Mouse (Mus musculus): Measurements from ENCODE around the gene Abcc1. TPM values are rescaled to one million over a fixed set of nuclear protein-coding genes. Genes with fewer than 3 reads are reported as not detected.

Gene Abcc1
- polyA plus RNA-seq, 1 experiment, result 32.8 TPM

GRCm38 (mm10) chr16:14352663-14353062 is 8.7 kb upstream of the Abcc1 start:
- DNase-seq, result no peak
- TF ChIP-seq POLR2A (IDR thresholded peaks at IDR 0.05; ENCODE audit: borderline replicate concordance, extremely low read depth, low read depth, low read length) (no peak), CTCF (IDR thresholded peaks at IDR 0.05; ENCODE audit: insufficient read depth, low read length) (no peak)
- Histone ChIP-seq H3K4me3 (replicated peaks; ENCODE audit: extremely low read depth, low read depth, low read length) (no peak overlapping the region), H3K4me1 (ENCODE audit: control insufficient read depth, insufficient read depth, low read length) (no peaks in the 10 kb centered on the region)
- WGBS, result 51% methylated on average over 5 of the region's 5 CpGs

GRCm38 (mm10) chr16:14357859-14358258 is 3.5 kb upstream of the Abcc1 start:
- peaks cover 5% of the 10 kb centered on the region; the same call in 1 of the 2 replicates for H3K4me1 ChIP-seq (ENCODE audit: control insufficient read depth, insufficient read depth, low read length)
- WGBS, result 74% methylated on average over 2 of the region's 2 CpGs

GRCm38 (mm10) chr16:14358531-14358930 is 2.8 kb upstream of the Abcc1 start:
- no peak for TF ChIP-seq CTCF (IDR thresholded peaks at IDR 0.05; ENCODE audit: insufficient read depth, low read length)
- no peak for TF ChIP-seq POLR2A (IDR thresholded peaks at IDR 0.05; ENCODE audit: borderline replicate concordance, extremely low read depth, low read depth, low read length)
- WGBS, result 62% methylated on average over 1 of the region's 1 CpGs
- Histone ChIP-seq H3K4me3 (replicated peaks; ENCODE audit: extremely low read depth, low read depth, low read length) (no peak overlapping the region), H3K4me1 (ENCODE audit: control insufficient read depth, insufficient read depth, low read length) (peaks cover 5% of the 10 kb centered on the region; the same call in 1 of the 2 replicates)
- no peak for DNase-seq

More at GRCm38 (mm10) chr16:14357859-14358258, 3.5 kb upstream of the Abcc1 start:
- DNase-seq, result no peak
- TF ChIP-seq CTCF (IDR thresholded peaks at IDR 0.05; ENCODE audit: insufficient read depth, low read length), result no peak
- TF ChIP-seq POLR2A (IDR thresholded peaks at IDR 0.05; ENCODE audit: borderline replicate concordance, extremely low read depth, low read depth, low read length), result no peak
- H3K4me3 ChIP-seq (replicated peaks; ENCODE audit: extremely low read depth, low read depth, low read length), result no peak overlapping the region

GRCm38 (mm10) chr16:14360931-14361330 is 427 bp upstream of the Abcc1 start:
- TF ChIP-seq CTCF (IDR thresholded peaks at IDR 0.05; ENCODE audit: insufficient read depth, low read length) (no peak), POLR2A (IDR thresholded peaks at IDR 0.05; ENCODE audit: borderline replicate concordance, extremely low read depth, low read depth, low read length) (no peak)
- DNase-seq, result no peak
- 4% methylated on average over 7 of the region's 7 CpGs for WGBS

GRCm38 (mm10) chr16:14362099-14362820 is 902 bp downstream of the Abcc1 start:
- peaks cover 5% of the 10 kb centered on the region; the same call in 1 of the 2 replicates for H3K4me1 ChIP-seq (ENCODE audit: control insufficient read depth, insufficient read depth, low read length)
- TF ChIP-seq POLR2A (IDR thresholded peaks at IDR 0.05; ENCODE audit: borderline replicate concordance, extremely low read depth, low read depth, low read length), result no peak
- TF ChIP-seq CTCF (IDR thresholded peaks at IDR 0.05; ENCODE audit: insufficient read depth, low read length), result no peak
- DNase-seq, result no peak
- peak overlapping the region; percentile 74 for H3K4me3 ChIP-seq (replicated peaks; ENCODE audit: extremely low read depth, low read depth, low read length)
- 36% methylated on average over 7 of the region's 7 CpGs for WGBS

More at GRCm38 (mm10) chr16:14360931-14361330, 427 bp upstream of the Abcc1 start:
- peaks cover 5% of the 10 kb centered on the region; the same call in 1 of the 2 replicates for H3K4me1 ChIP-seq (ENCODE audit: control insufficient read depth, insufficient read depth, low read length)
- H3K4me3 ChIP-seq (replicated peaks; ENCODE audit: extremely low read depth, low read depth, low read length), result peak overlapping the region; percentile 74

- TF ChIP-seq POLR2A (IDR thresholded peaks at IDR 0.05; ENCODE audit: borderline replicate concordance, extremely low read depth, low read depth, low read length) (no peak), CTCF (IDR thresholded peaks at IDR 0.05; ENCODE audit: insufficient read depth, low read length) (no peak)
- Histone ChIP-seq H3K4me3 (replicated peaks; ENCODE audit: extremely low read depth, low read depth, low read length) (no peak overlapping the region), H3K4me1 (ENCODE audit: control insufficient read depth, insufficient read depth, low read length) (peaks cover 5% of the 10 kb centered on the region; the same call in 1 of the 2 replicates)
- WGBS, result 90% methylated on average over 3 of the region's 3 CpGs
- no peak for DNase-seq
Measured at GRCm38 (mm10) chr16:14363496-14363895, 2.1 kb downstream of the Abcc1 start.

GRCm38 (mm10) chr16:14364066-14364465 is 2.7 kb downstream of the Abcc1 start:
- WGBS, result 76% methylated on average over 6 of the region's 6 CpGs
- DNase-seq, result no peak
- TF ChIP-seq POLR2A (IDR thresholded peaks at IDR 0.05; ENCODE audit: borderline replicate concordance, extremely low read depth, low read depth, low read length), result no peak
- TF ChIP-seq CTCF (IDR thresholded peaks at IDR 0.05; ENCODE audit: insufficient read depth, low read length), result no peak
- no peak overlapping the region for H3K4me3 ChIP-seq (replicated peaks; ENCODE audit: extremely low read depth, low read depth, low read length)
- H3K4me1 ChIP-seq (ENCODE audit: control insufficient read depth, insufficient read depth, low read length), result peaks cover 5% of the 10 kb centered on the region; the same call in 1 of the 2 replicates

GRCm38 (mm10) chr16:14365457-14365856 is 4.1 kb downstream of the Abcc1 start:
- 56% methylated on average over 4 of the region's 4 CpGs for WGBS
- TF ChIP-seq POLR2A (IDR thresholded peaks at IDR 0.05; ENCODE audit: borderline replicate concordance, extremely low read depth, low read depth, low read length) (no peak), CTCF (IDR thresholded peaks at IDR 0.05; ENCODE audit: insufficient read depth, low read length) (no peak)
- H3K4me1 ChIP-seq (ENCODE audit: control insufficient read depth, insufficient read depth, low read length), result peaks cover 5% of the 10 kb centered on the region; the same call in 1 of the 2 replicates
- no peak for DNase-seq
- no peak overlapping the region for H3K4me3 ChIP-seq (replicated peaks; ENCODE audit: extremely low read depth, low read depth, low read length)

- no peak for DNase-seq
- TF ChIP-seq POLR2A (IDR thresholded peaks at IDR 0.05; ENCODE audit: borderline replicate concordance, extremely low read depth, low read depth, low read length), result no peak
- TF ChIP-seq CTCF (IDR thresholded peaks at IDR 0.05; ENCODE audit: insufficient read depth, low read length), result no peak
- Histone ChIP-seq H3K4me1 (ENCODE audit: control insufficient read depth, insufficient read depth, low read length) (peaks cover 4% of the 10 kb centered on the region; the same call in 1 of the 2 replicates), H3K4me3 (replicated peaks; ENCODE audit: extremely low read depth, low read depth, low read length) (no peak overlapping the region)
- WGBS, result 95% methylated on average over 1 of the region's 1 CpGs
Measured at GRCm38 (mm10) chr16:14366017-14366416, 4.7 kb downstream of the Abcc1 start.

GRCm38 (mm10) chr16:14371367-14371766 is 10.0 kb downstream of the Abcc1 start:
- no peak for TF ChIP-seq CTCF (IDR thresholded peaks at IDR 0.05; ENCODE audit: insufficient read depth, low read length)
- TF ChIP-seq POLR2A (IDR thresholded peaks at IDR 0.05; ENCODE audit: borderline replicate concordance, extremely low read depth, low read depth, low read length), result no peak
- peaks cover 3% of the 10 kb centered on the region; the same call in 1 of the 2 replicates for H3K4me1 ChIP-seq (ENCODE audit: control insufficient read depth, insufficient read depth, low read length)
- no peak for DNase-seq
- 79% methylated on average over 1 of the region's 1 CpGs for WGBS
- H3K4me3 ChIP-seq (replicated peaks; ENCODE audit: extremely low read depth, low read depth, low read length), result no peak overlapping the region
